Mouse (Mus musculus) thymus, adult 2 months (tissue): ENCODE data around the gene Psmc3.

Source experiments
- CTCF ChIP-seq: fragments of 200-500 bp; IDR thresholded peaks from 2 replicates; pipeline ENCODE4 v1.5.1; 2012; ENCODE audit warnings: mild to moderate bottlenecking, control low read depth, low read length, moderate library complexity, borderline replicate concordance; ENCODE audit not compliant: control insufficient read depth, poor library complexity, insufficient read depth; ENCODE audit errors: extremely low read depth
- POLR2A ChIP-seq: fragments of 200-500 bp; IDR thresholded peaks from 2 replicates; pipeline ENCODE4 v1.6.1; 2012; ENCODE audit warnings: mild to moderate bottlenecking, low read length, control low read depth, moderate library complexity; ENCODE audit not compliant: control insufficient read depth, poor library complexity, insufficient read depth; ENCODE audit errors: extremely low read depth

DNA sequence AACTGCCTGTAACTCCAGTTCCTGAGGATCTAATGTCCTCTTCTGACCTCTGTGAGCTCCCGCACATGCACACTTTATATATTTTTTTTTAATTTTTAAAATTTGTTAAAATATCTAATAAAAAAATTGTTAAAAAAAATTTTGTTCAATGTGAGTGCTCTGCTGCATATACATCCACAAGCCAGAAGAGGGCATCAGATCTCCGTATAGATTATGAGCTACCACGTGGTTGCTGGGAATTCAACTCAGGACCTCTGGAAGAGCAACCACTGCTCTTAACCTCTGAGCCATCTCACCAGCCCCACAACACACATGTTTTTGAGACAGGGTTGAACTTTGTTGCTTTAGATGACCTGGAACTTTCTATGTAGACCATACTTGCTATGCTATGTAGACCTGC is 20.8 kb upstream of the Psmc3 start:
- no peak for TF ChIP-seq CTCF
- TF ChIP-seq POLR2A, result no peak
